Mouse (Mus musculus): ENCODE measurements around the gene Mthfd2l. TPM values are rescaled to one million over a fixed set of nuclear protein-coding genes. Genes with fewer than 3 reads are reported as not detected.

Mthfd2l gene
- total and polyA plus RNA-seq, 2 experiments from 2014 or later, result 54.9 to 90.9 TPM

GRCm38 (mm10) chr5:90987605-90988004 is 56.7 kb downstream of the Mthfd2l start:
- Histone ChIP-seq H3K9ac (replicated peaks; ENCODE audit: low read length, poor library complexity, severe bottlenecking) (no peak overlapping the region), H3K4me3 (ENCODE audit: low read depth, low read length) (no peak overlapping the region), H3K4me1 (ENCODE audit: insufficient read depth, low read length) (no peaks in the 10 kb centered on the region), H3K4me2 (ENCODE audit: low read depth, low read length, poor library complexity, severe bottlenecking) (no peak overlapping the region), H3K36me3 (ENCODE audit: insufficient read depth, low read length) (peaks cover 3% of the 10 kb centered on the region; the same call in 1 of the 2 replicates), H3K9me3 (ENCODE audit: low read length) (no peaks in the 10 kb centered on the region), H3K27ac (ENCODE audit: low read depth, low read length) (no peak overlapping the region), H3K27me3 (ENCODE audit: insufficient read depth, low read length) (no peaks in the 10 kb centered on the region)
- ATAC-seq (ENCODE audit: low FRiP score) (no peak), DNase-seq (ENCODE audit: low spot score) (no peak)
- TF ChIP-seq CTCF (IDR thresholded peaks at IDR 0.05), result no peak
- WGBS, result 77% methylated on average over 5 of the region's 5 CpGs

GRCm38 (mm10) chr5:90988149-90988548 is 57.2 kb downstream of the Mthfd2l start:
- Histone ChIP-seq H3K4me1 (ENCODE audit: insufficient read depth, low read length) (no peaks in the 10 kb centered on the region), H3K4me3 (ENCODE audit: low read depth, low read length) (no peak overlapping the region), H3K36me3 (ENCODE audit: insufficient read depth, low read length) (peaks cover 3% of the 10 kb centered on the region; the same call in 1 of the 2 replicates), H3K27me3 (ENCODE audit: insufficient read depth, low read length) (no peaks in the 10 kb centered on the region), H3K9ac (replicated peaks; ENCODE audit: low read length, poor library complexity, severe bottlenecking) (no peak overlapping the region), H3K27ac (ENCODE audit: low read depth, low read length) (no peak overlapping the region), H3K4me2 (ENCODE audit: low read depth, low read length, poor library complexity, severe bottlenecking) (no peak overlapping the region), H3K9me3 (ENCODE audit: low read length) (no peaks in the 10 kb centered on the region)
- ATAC-seq (ENCODE audit: low FRiP score) (no peak), DNase-seq (ENCODE audit: low spot score) (no peak)
- WGBS, result 78% methylated on average over 3 of the region's 3 CpGs
- TF ChIP-seq CTCF (IDR thresholded peaks at IDR 0.05), result no peak

- no peak for ATAC-seq (ENCODE audit: low FRiP score)
- no peak for TF ChIP-seq CTCF (IDR thresholded peaks at IDR 0.05)
- Histone ChIP-seq H3K9ac (replicated peaks; ENCODE audit: low read length, poor library complexity, severe bottlenecking) (no peak overlapping the region), H3K36me3 (ENCODE audit: insufficient read depth, low read length) (peaks cover 3% of the 10 kb centered on the region; the same call in 1 of the 2 replicates), H3K9me3 (ENCODE audit: low read length) (no peaks in the 10 kb centered on the region), H3K27ac (ENCODE audit: low read depth, low read length) (no peak overlapping the region), H3K4me2 (ENCODE audit: low read depth, low read length, poor library complexity, severe bottlenecking) (no peak overlapping the region), H3K4me3 (ENCODE audit: low read depth, low read length) (no peak overlapping the region), H3K4me1 (ENCODE audit: insufficient read depth, low read length) (no peaks in the 10 kb centered on the region), H3K27me3 (ENCODE audit: insufficient read depth, low read length) (no peaks in the 10 kb centered on the region)
- no peak for DNase-seq (ENCODE audit: low spot score)
- WGBS, result 94% methylated on average over 4 of the region's 4 CpGs
These were observed 57.7 kb downstream of the Mthfd2l start for GRCm38 (mm10) chr5:90988592-90988991.

- Histone ChIP-seq H3K36me3 (ENCODE audit: insufficient read depth, low read length) (peaks cover 2% of the 10 kb centered on the region; the same call in 1 of the 2 replicates), H3K27me3 (ENCODE audit: insufficient read depth, low read length) (no peaks in the 10 kb centered on the region), H3K27ac (ENCODE audit: low read depth, low read length) (no peak overlapping the region), H3K4me3 (ENCODE audit: low read depth, low read length) (no peak overlapping the region), H3K4me2 (ENCODE audit: low read depth, low read length, poor library complexity, severe bottlenecking) (no peak overlapping the region), H3K4me1 (ENCODE audit: insufficient read depth, low read length) (no peaks in the 10 kb centered on the region), H3K9me3 (ENCODE audit: low read length) (no peaks in the 10 kb centered on the region), H3K9ac (replicated peaks; ENCODE audit: low read length, poor library complexity, severe bottlenecking) (no peak overlapping the region)
- ATAC-seq (ENCODE audit: low FRiP score) (no peak), DNase-seq (ENCODE audit: low spot score) (no peak)
- TF ChIP-seq CTCF (IDR thresholded peaks at IDR 0.05), result no peak
- 93% methylated on average over 8 of the region's 8 CpGs for WGBS
These were observed 69.0 kb downstream of the Mthfd2l start for GRCm38 (mm10) chr5:90999942-91000341.

GRCm38 (mm10) chr5:91015216-91015615 is 84.3 kb downstream of the Mthfd2l start:
- no peak for TF ChIP-seq CTCF (IDR thresholded peaks at IDR 0.05)
- no peak overlapping the region for H3K9ac ChIP-seq (replicated peaks; ENCODE audit: low read length, poor library complexity, severe bottlenecking)

GRCm38 (mm10) chr5:91023114-91023513 is 92.2 kb downstream of the Mthfd2l start:
- Histone ChIP-seq H3K36me3 (ENCODE audit: insufficient read depth, low read length) (no peaks in the 10 kb centered on the region), H3K27ac (ENCODE audit: low read depth, low read length) (no peak overlapping the region), H3K9ac (replicated peaks; ENCODE audit: low read length, poor library complexity, severe bottlenecking) (no peak overlapping the region), H3K27me3 (ENCODE audit: insufficient read depth, low read length) (no peaks in the 10 kb centered on the region), H3K4me2 (ENCODE audit: low read depth, low read length, poor library complexity, severe bottlenecking) (no peak overlapping the region), H3K4me1 (ENCODE audit: insufficient read depth, low read length) (no peaks in the 10 kb centered on the region), H3K9me3 (ENCODE audit: low read length) (no peaks in the 10 kb centered on the region), H3K4me3 (ENCODE audit: low read depth, low read length) (no peak overlapping the region)
- WGBS, result 92% methylated on average over 8 of the region's 8 CpGs
- no peak for TF ChIP-seq CTCF (IDR thresholded peaks at IDR 0.05)
- ATAC-seq (ENCODE audit: low FRiP score) (no peak), DNase-seq (ENCODE audit: low spot score) (no peak)

More at GRCm38 (mm10) chr5:91015216-91015615, 84.3 kb downstream of the Mthfd2l start:
- Histone ChIP-seq H3K36me3 (ENCODE audit: insufficient read depth, low read length) (no peaks in the 10 kb centered on the region), H3K27me3 (ENCODE audit: insufficient read depth, low read length) (no peaks in the 10 kb centered on the region), H3K27ac (ENCODE audit: low read depth, low read length) (no peak overlapping the region), H3K4me3 (ENCODE audit: low read depth, low read length) (no peak overlapping the region), H3K9me3 (ENCODE audit: low read length) (no peaks in the 10 kb centered on the region), H3K4me2 (ENCODE audit: low read depth, low read length, poor library complexity, severe bottlenecking) (no peak overlapping the region), H3K4me1 (ENCODE audit: insufficient read depth, low read length) (no peaks in the 10 kb centered on the region)
- DNase-seq (ENCODE audit: low spot score) (no peak), ATAC-seq (ENCODE audit: low FRiP score) (no peak)
- 91% methylated on average over 10 of the region's 10 CpGs for WGBS
